Mouse (Mus musculus) embryonic fibroblast, embryonic 13.5 days (primary cell): ENCODE data around the gene Cpt1a.

Source experiments
- CTCF ChIP-seq: IDR thresholded peaks from 2 replicates; pipeline ENCODE4 v1.5.1; 2011; ENCODE audit warnings: mild to moderate bottlenecking, control low read depth, low read length, moderate library complexity, borderline replicate concordance; ENCODE audit not compliant: insufficient read depth
- POLR2A ChIP-seq: IDR thresholded peaks from 2 replicates; pipeline ENCODE4 v1.6.1; 2011; ENCODE audit warnings: low read depth, mild to moderate bottlenecking, control low read depth, low read length, moderate library complexity

DNA sequence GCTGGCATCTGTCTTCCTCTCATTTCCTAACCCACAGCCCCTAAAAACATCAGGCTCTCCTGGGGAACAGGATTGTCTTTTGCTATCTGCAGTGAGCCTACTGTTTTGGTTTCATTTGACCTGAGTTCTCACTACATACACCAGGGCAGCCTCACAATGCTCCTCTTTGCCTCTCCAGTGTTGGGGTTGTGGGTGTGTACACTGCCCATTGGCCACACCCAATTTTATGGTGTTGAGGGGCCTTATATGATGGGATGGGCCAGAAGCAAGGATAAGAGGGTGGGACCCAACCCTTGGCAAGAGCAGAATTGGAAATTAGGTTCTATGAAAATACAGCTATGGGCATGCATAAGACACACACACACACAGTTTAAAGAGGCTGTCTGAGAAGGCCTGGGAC is 25.1 kb upstream of the Cpt1a start:
- TF ChIP-seq CTCF (no peak), POLR2A (no peak)
